Mouse (Mus musculus) hindbrain, embryonic 13.5 days (tissue): ENCODE data around the gene Atp6v1b1. TPM values are rescaled to one million over a fixed set of nuclear protein-coding genes. Genes with fewer than 3 reads are reported as not detected.

Source experiments
- ATAC-seq: fragments of 200-750 bp; cut with Nextera tagmentation; 2 replicates; pipeline ENCODE4 v1.8.0; 2017; ENCODE audit warnings: moderate TSS enrichment; ENCODE audit not compliant: low FRiP score
- H3K27ac ChIP-seq: fragments of 300-500 bp; sonication (generic); 2 replicates; pipeline ENCODE4 v1.5.1; 2015; ENCODE audit warnings: inconsistent platforms, mild to moderate bottlenecking, moderate library complexity
- H3K27me3 ChIP-seq: fragments of 300-500 bp; sonication (generic); 2 replicates; pipeline ENCODE4 v1.6.1; 2015; ENCODE audit warnings: mild to moderate bottlenecking, inconsistent platforms
- H3K36me3 ChIP-seq: fragments of 300-500 bp; sonication (generic); 2 replicates; pipeline ENCODE4 v1.6.1; 2015; ENCODE audit warnings: mild to moderate bottlenecking, inconsistent platforms
- H3K4me1 ChIP-seq: fragments of 300-500 bp; sonication (generic); replicated peaks from 2 replicates; pipeline ENCODE4 v1.6.1; 2015; ENCODE audit warnings: inconsistent platforms
- H3K4me2 ChIP-seq: fragments of 300-500 bp; sonication (generic); 2 replicates; pipeline ENCODE4 v1.6.1; 2015; ENCODE audit warnings: inconsistent platforms, mild to moderate bottlenecking, moderate library complexity
- H3K4me3 ChIP-seq: fragments of 300-500 bp; sonication (generic); 2 replicates; pipeline ENCODE4 v1.5.1; 2015; ENCODE audit warnings: mild to moderate bottlenecking, inconsistent platforms
- H3K9ac ChIP-seq: fragments of 300-500 bp; sonication (generic); 2 replicates; pipeline ENCODE4 v1.6.1; 2015; ENCODE audit warnings: mild to moderate bottlenecking, inconsistent platforms
- H3K9me3 ChIP-seq: fragments of 300-500 bp; sonication (generic); 2 replicates; pipeline ENCODE4 v1.6.1; 2016; ENCODE audit warnings: inconsistent platforms
- WGBS: fragments of 180-500 bp; shearing (Covaris S2); methylation state at CpG from one replicate; pipeline ENCODE4 v1.1.7; 2015; 5-methylcytosine and 5-hydroxymethylcytosine counted together
- polyA plus RNA-seq: library from polyadenylated mRNA; unstranded; fragments of >200 nt; fragmentation: Nextera tagmentation; extraction: Ambion mirVana; gene quantifications from 2 replicates; pipeline ENCODE4 v1.2.1, GENCODE M21; 2015

Atp6v1b1 gene
- polyA plus RNA-seq, 1 experiment from 2014 or later = not detected

DNA sequence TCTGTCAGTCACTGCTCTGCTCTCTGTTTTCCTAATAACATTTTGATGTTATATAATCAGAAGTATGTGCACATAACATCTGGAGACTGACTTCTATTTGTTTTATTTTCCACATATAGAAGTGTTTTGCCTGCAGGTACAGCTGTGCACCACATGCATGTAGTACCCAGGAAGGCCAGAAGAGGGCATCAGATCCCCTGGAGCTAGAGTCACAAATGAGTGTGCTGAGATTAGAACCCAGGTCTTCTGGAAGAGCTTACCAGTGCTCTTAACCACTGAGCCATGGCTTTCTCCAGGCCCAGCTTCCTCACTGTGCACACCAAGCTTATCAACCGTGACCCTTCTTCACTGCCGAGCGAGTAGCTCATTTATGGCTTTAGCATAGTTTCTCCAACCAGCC is 14.3 kb upstream of the Atp6v1b1 start:
- peaks cover 65% of the 10 kb centered on the region for H3K27me3 ChIP-seq

DNA sequence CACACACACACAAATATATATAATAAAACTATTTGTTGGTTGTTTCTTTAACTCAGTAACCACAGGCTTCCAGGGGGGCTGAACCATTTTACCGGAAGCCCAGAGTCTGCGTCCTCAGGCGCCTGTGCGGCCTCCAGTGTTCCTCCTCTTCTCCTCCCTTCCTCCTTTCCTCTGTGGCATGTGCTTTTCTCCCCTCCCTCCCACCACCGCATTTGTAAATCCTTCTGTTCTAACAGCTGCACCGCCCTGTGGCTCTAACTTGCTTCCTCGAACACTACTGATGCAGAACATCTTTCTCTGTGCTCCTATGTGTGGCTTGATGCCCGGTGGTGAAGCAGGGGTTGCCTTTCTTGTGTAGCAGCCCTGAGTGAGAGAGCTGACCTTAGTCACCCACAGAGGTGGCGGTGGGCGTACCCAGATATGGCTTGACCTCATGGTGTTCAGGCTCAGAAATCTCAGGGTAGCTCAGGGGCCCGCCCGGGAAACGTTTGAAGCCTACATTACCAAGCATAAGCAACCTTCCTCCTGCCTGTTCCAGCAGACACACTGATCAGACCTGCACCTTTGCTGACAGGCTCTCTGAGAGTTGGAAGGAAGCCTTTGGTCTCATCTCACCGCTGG is 13.3 kb upstream of the Atp6v1b1 start:
- Histone ChIP-seq H3K27ac (no peak overlapping the region), H3K36me3 (no peaks in the 10 kb centered on the region), H3K9me3 (no peaks in the 10 kb centered on the region), H3K27me3 (peaks cover 57% of the 10 kb centered on the region), H3K4me1 (no peaks in the 10 kb centered on the region), H3K9ac (no peak overlapping the region), H3K4me2 (no peak overlapping the region), H3K4me3 (no peak overlapping the region)
- no peak for ATAC-seq
- 79% methylated on average over 14 of the region's 14 CpGs for WGBS

More for the DNA sequence above, 14.3 kb upstream of the Atp6v1b1 start:
- no peak overlapping the region for H3K9ac ChIP-seq
- no peaks in the 10 kb centered on the region for H3K4me1 ChIP-seq
- WGBS = 88% methylated on average over 3 of the region's 3 CpGs
- no peaks in the 10 kb centered on the region for H3K36me3 ChIP-seq
- no peak overlapping the region for H3K27ac ChIP-seq
- no peak overlapping the region for H3K4me2 ChIP-seq
- H3K9me3 ChIP-seq = no peaks in the 10 kb centered on the region
- no peak for ATAC-seq
- no peak overlapping the region for H3K4me3 ChIP-seq

DNA sequence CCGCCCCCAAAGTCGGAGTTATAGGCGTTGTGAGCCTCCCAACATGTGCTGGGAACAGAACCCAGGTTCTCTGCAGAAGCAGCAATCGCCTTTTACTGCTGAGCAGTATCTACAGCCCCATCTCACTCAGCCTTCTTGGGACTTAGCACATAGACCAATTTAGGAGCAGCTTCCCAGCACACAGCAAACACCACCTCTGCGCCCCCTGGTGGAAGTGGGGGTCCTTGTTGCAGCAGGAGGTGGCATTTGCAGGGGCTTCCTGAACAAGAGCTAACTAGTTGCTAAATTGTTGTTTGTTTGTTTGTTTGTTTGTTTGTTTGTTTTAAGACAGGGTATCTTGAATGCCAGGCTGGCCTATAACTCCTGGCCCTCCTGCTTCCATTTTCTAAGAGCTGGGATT is 11.7 kb upstream of the Atp6v1b1 start:
- 30% methylated on average over 5 of the region's 5 CpGs for WGBS
- no peak overlapping the region for H3K9ac ChIP-seq
- H3K27ac ChIP-seq = no peak overlapping the region
- no peaks in the 10 kb centered on the region for H3K9me3 ChIP-seq
- no peak overlapping the region for H3K4me3 ChIP-seq
- no peaks in the 10 kb centered on the region for H3K4me1 ChIP-seq
- ATAC-seq = no peak
- no peaks in the 10 kb centered on the region for H3K36me3 ChIP-seq
- H3K4me2 ChIP-seq = no peak overlapping the region
- H3K27me3 ChIP-seq = peaks cover 49% of the 10 kb centered on the region

DNA sequence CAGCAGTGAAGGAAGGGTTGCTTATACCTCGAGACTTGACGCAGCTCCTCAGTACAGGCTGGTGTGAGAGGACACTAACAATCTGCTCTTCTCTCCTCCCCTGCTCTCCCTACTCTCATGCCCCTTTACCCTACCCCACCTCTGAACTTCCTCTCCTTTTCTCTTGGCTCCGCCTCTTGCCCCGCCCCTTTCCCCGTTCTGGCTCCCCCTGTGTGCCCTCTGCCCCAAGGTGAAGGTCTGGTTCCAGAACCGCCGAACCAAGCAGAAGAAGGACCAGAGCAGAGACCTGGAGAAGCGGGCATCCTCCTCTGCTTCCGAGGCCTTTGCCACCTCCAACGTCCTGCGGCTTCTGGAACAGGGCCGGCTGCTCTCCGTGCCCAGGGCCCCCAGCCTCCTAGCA is 5.5 kb upstream of the Atp6v1b1 start:
- Histone ChIP-seq H3K36me3 (no peaks in the 10 kb centered on the region), H3K4me2 (no peak overlapping the region), H3K9ac (no peak overlapping the region), H3K27ac (no peak overlapping the region), H3K27me3 (peaks cover 20% of the 10 kb centered on the region; the same call in 1 of the 2 replicates), H3K4me3 (no peak overlapping the region), H3K4me1 (no peaks in the 10 kb centered on the region), H3K9me3 (0 out of 2 replicates have a peak, but pooled peaks cover 6% of the 10 kb centered on the region)
- ATAC-seq = no peak
- 35% methylated on average over 13 of the region's 13 CpGs for WGBS

DNA sequence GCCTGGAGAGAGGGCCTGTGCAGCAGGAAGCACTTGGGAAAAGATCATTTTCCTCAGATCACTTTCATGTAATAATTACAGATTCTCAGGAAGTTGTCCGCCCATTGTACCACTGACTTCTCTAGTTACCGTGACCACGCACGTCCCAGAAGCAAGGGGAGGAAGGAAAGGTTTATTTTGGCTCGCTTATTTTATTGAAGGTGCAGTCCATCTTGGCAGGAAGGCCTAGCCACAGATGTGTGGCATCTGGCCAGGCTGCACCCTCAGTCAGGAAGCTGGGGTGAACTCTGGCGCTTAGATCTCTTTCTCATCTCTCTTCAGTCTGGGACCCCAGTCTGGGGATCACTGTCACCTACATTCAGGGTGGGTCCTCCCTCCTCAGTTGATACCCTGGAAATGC is 4.2 kb upstream of the Atp6v1b1 start:
- ATAC-seq = no peak
- Histone ChIP-seq H3K9ac (no peak overlapping the region), H3K4me3 (no peak overlapping the region), H3K4me1 (no peaks in the 10 kb centered on the region), H3K27ac (no peak overlapping the region), H3K4me2 (no peak overlapping the region), H3K27me3 (peaks cover 23% of the 10 kb centered on the region), H3K9me3 (0 out of 2 replicates have a peak, but pooled peaks cover 6% of the 10 kb centered on the region), H3K36me3 (no peaks in the 10 kb centered on the region)
- WGBS = 80% methylated on average over 6 of the region's 6 CpGs

DNA sequence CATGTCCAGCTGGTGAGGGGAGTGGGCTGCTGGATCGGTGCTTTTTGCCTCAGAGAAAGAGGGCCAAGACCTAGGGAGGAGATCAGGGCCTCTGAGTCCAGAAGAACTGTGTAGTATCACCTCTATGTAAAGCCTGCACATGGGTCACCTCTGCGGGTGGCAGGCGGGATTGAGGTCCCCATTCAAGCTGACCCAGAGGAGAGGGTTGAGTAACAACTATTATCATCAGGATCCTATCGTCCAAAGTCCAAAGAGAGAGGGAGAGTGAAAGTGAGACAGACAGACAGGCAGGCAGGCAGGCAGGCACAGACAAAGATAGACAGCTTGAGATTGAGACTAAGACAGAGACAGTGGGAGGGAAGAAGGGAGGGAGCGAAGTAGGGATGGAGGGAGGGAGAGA is 422 bp downstream of the Atp6v1b1 start:
- no peak for ATAC-seq
- WGBS = 59% methylated on average over 5 of the region's 5 CpGs
- no peak overlapping the region for H3K27ac ChIP-seq
- H3K9me3 ChIP-seq = 0 out of 2 replicates have a peak, but pooled peaks cover 6% of the 10 kb centered on the region
- no peaks in the 10 kb centered on the region; the same call in 1 of the 2 replicates for H3K4me1 ChIP-seq
- H3K4me2 ChIP-seq = no peak overlapping the region
- H3K4me3 ChIP-seq = no peak overlapping the region
- H3K27me3 ChIP-seq = peaks cover 43% of the 10 kb centered on the region
- no peak overlapping the region for H3K9ac ChIP-seq
- H3K36me3 ChIP-seq = no peaks in the 10 kb centered on the region

DNA sequence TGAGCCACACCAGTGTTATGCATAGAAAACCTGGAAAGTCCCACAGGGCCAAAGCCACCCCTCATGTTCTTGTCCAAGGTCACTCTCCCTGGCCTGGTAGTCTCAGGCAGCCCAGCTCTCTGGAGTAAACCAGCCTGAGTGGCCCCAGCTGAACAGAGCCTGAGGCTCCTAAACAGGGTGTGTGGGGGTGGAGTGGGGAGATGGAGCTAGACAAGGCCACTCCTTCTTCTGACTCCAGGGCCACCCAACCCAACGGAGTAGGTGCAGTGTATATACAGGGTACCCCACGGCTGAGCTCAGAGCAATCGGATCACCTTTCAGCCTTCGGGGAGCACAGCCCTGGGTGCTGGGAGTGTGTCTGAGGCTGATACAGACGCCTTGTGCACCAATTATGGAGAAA is 1.3 kb downstream of the Atp6v1b1 start:
- Histone ChIP-seq H3K4me2 (no peak overlapping the region), H3K9me3 (0 out of 2 replicates have a peak, but pooled peaks cover 6% of the 10 kb centered on the region), H3K9ac (no peak overlapping the region), H3K27me3 (peaks cover 49% of the 10 kb centered on the region), H3K4me3 (no peak overlapping the region), H3K4me1 (no peaks in the 10 kb centered on the region; the same call in 1 of the 2 replicates), H3K27ac (no peak overlapping the region), H3K36me3 (no peaks in the 10 kb centered on the region)
- WGBS = 71% methylated on average over 5 of the region's 5 CpGs
- no peak for ATAC-seq

DNA sequence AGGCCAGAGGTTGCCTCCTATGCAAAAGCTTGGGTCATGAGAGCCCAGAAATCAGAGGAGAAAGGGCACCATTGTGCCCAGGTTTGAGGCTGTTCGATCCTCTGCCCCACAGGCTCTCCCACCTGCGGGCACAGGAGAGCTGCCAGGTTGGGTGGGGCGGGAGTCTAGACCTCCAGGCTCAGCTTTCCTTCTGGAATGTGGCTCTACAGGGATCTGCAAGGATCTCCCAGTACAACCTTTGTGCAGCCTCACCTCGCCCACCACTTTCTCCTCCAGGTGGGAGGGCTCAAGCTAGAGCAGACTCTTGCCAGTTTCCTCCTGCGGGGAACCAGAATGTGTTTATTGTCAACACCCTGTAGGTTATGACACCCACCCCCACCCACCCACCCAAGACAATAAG is 1.8 kb downstream of the Atp6v1b1 start:
- H3K27ac ChIP-seq = no peak overlapping the region
- WGBS = 76% methylated on average over 5 of the region's 5 CpGs
- no peak overlapping the region for H3K4me2 ChIP-seq
- no peak for ATAC-seq
- no peaks in the 10 kb centered on the region; the same call in 1 of the 2 replicates for H3K4me1 ChIP-seq
- H3K27me3 ChIP-seq = peaks cover 52% of the 10 kb centered on the region
- 0 out of 2 replicates have a peak, but pooled peaks cover 6% of the 10 kb centered on the region for H3K9me3 ChIP-seq
- H3K4me3 ChIP-seq = no peak overlapping the region
- H3K36me3 ChIP-seq = no peaks in the 10 kb centered on the region
- no peak overlapping the region for H3K9ac ChIP-seq

DNA sequence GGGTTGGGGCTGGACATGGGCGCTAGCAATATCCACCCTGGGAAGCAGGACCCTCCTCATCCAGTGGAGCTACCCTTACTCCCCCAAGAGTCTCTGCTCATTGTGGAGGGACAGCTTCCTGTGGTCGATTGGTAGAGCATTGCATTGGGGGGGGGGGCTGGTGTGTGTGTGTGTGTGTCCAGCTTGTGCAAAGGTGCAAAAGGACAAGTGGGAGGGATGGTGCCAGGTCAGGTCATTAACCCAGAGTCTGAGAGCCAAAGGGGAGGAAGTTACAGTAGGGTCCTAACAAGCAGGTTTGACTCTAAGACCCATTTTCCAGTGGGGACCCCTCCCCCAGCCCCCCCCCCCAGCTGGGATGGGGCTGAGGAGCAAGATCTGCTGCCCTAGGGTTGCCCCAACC is 2.7 kb downstream of the Atp6v1b1 start:
- no peak overlapping the region for H3K4me2 ChIP-seq
- H3K9ac ChIP-seq = no peak overlapping the region
- H3K9me3 ChIP-seq = 0 out of 2 replicates have a peak, but pooled peaks cover 6% of the 10 kb centered on the region
- H3K27ac ChIP-seq = no peak overlapping the region
- H3K4me1 ChIP-seq = no peaks in the 10 kb centered on the region; the same call in 1 of the 2 replicates
- H3K27me3 ChIP-seq = peaks cover 55% of the 10 kb centered on the region
- 42% methylated on average over 2 of the region's 2 CpGs for WGBS
- no peak overlapping the region for H3K4me3 ChIP-seq
- H3K36me3 ChIP-seq = no peaks in the 10 kb centered on the region
- no peak for ATAC-seq

DNA sequence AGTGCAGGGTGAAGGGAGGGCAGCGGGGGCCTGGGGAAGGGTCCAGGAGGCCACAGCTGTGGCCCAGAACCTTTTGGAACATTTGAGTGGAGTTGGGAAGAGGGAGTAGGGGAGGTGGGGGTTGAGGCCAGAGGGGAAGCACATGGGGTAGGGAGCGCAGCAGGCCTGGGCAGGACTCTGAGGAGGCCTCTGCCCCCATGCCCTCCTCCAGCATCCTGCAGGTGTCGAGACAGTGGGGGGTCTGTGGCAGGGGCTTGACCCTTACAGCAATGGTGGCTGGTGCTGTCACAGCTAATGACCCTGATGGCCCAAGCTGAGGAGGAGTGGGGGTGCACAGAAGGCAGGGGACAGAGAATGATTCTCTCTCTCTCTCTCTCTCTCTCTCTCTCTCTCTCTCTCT is 6.5 kb downstream of the Atp6v1b1 start:
- Histone ChIP-seq H3K4me2 (no peak overlapping the region), H3K27ac (no peak overlapping the region), H3K27me3 (peaks cover 71% of the 10 kb centered on the region), H3K4me3 (no peak overlapping the region), H3K9ac (no peak overlapping the region), H3K9me3 (no peaks in the 10 kb centered on the region), H3K36me3 (no peaks in the 10 kb centered on the region), H3K4me1 (no peaks in the 10 kb centered on the region; the same call in 1 of the 2 replicates)
- no peak for ATAC-seq
- 46% methylated on average over 2 of the region's 3 CpGs for WGBS

DNA sequence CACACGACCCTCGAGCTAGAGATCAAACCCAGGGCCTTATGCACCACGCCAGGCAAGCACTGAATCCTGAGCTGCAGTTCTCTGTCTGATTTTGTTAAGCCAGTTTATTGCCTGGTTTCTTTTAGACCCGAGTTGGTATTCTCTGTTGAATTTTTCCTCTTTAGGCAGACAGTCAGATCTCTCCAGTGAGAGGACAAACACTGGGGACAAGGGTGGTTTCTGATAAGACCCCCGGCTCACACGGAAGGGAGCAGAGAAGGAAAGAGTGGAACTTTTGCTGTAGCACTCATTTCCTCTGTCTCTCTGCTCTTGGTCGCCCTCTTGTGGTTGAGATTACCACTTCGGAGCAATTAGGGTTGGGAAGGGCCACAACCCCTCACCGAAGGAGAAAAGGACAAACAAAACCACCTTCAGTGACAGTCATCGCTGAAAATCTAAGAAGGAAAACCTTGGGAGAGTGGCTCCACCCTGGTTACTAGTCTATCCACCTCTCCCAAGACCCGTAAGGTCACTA is 7.4 kb downstream of the Atp6v1b1 start:
- no peaks in the 10 kb centered on the region for H3K36me3 ChIP-seq

DNA sequence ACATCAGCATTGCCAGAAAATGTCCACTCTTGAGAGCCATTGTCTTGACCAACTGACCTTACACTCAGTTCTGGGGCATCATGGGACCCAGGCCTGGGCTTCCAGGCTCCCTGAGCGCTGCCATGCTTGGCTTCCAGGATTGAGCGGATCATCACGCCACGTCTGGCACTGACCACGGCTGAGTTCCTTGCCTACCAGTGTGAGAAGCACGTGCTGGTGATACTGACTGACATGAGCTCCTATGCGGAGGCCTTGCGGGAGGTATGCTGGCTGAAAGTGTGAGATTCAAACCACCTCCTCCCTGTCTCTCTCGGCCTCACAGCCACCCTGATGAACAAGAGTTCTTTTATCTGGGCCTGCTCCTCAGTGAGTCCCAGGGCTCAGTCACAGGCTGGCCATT is 13.3 kb downstream of the Atp6v1b1 start:
- no peak overlapping the region for H3K4me3 ChIP-seq
- no peaks in the 10 kb centered on the region for H3K36me3 ChIP-seq
- H3K4me1 ChIP-seq = peaks cover 6% of the 10 kb centered on the region
- no peak overlapping the region for H3K9ac ChIP-seq
- no peak overlapping the region for H3K4me2 ChIP-seq
- H3K27ac ChIP-seq = no peak overlapping the region
- ATAC-seq = no peak
- H3K9me3 ChIP-seq = no peaks in the 10 kb centered on the region
- 75% methylated on average over 9 of the region's 9 CpGs for WGBS
- H3K27me3 ChIP-seq = peaks cover 83% of the 10 kb centered on the region

More for the DNA sequence above, 7.4 kb downstream of the Atp6v1b1 start:
- peaks cover 72% of the 10 kb centered on the region for H3K27me3 ChIP-seq
- no peak overlapping the region for H3K4me3 ChIP-seq
- H3K4me1 ChIP-seq = no peaks in the 10 kb centered on the region; the same call in 1 of the 2 replicates
- WGBS = 8% methylated on average over 11 of the region's 11 CpGs
- no peak overlapping the region for H3K9ac ChIP-seq
- H3K4me2 ChIP-seq = no peak overlapping the region
- no peak for ATAC-seq
- no peaks in the 10 kb centered on the region for H3K9me3 ChIP-seq
- no peak overlapping the region for H3K27ac ChIP-seq

DNA sequence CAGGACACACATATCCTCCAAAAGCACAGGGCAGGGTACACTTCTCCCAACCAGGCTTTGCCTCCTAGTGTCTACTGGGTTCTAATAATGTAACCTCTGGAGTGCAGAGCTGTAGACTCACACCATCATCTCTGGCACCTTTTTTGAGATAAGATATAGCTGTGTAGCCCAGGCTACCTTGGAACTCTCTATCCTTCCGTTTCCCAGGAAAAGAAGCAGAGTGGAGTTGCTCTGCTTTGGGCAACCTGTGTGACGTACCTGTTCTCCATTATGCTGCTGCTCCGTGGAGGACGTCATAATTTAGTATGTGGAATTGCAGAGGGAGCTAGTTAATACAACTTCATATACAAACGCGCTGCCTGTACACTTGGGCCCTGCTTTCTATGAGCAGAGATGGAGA is 19.6 kb downstream of the Atp6v1b1 start, which contains the start of gene Ankrd53:
Gene Ankrd53, plus strand, starts transcription at position 301 of the 400 bp plus-strand sequence.
- 27% methylated on average over 6 of the region's 6 CpGs for WGBS
- peaks cover 72% of the 10 kb centered on the region for H3K27me3 ChIP-seq
- no peak for ATAC-seq
- no peaks in the 10 kb centered on the region for H3K9me3 ChIP-seq
- H3K9ac ChIP-seq = 0 out of 2 replicates have a peak within 1 kb of the TSS, but pooled peaks have one; percentile 1
- peaks cover 4% of the 10 kb centered on the region; the same call in 1 of the 2 replicates for H3K36me3 ChIP-seq
- peak within 1 kb of the TSS; percentile 13 for H3K4me3 ChIP-seq
- no peak within 1 kb of the TSS for H3K27ac ChIP-seq
- peak within 1 kb of the TSS; percentile 37 for H3K4me2 ChIP-seq
- H3K4me1 ChIP-seq = peaks cover 18% of the 10 kb centered on the region
